Mouse (Mus musculus) embryonic facial prominence, embryonic 12.5 days (tissue): ENCODE results near the gene Podxl2. TPM values are rescaled to one million over a fixed set of nuclear protein-coding genes. Genes with fewer than 3 reads are reported as not detected.

Source experiments
- ATAC-seq: fragments of 200-750 bp; cut with Nextera tagmentation; 2 replicates; pipeline ENCODE4 v1.8.0; 2017; ENCODE audit not compliant: insufficient number of reproducible peaks, insufficient read depth, low FRiP score, low TSS enrichment
- H3K27ac ChIP-seq: fragments of 300-500 bp; sonication (generic); 2 replicates; pipeline ENCODE4 v1.5.1; 2016; ENCODE audit warnings: mild to moderate bottlenecking
- H3K27me3 ChIP-seq: fragments of 300-500 bp; sonication (generic); 2 replicates; pipeline ENCODE4 v1.6.1; 2016; ENCODE audit warnings: mild to moderate bottlenecking, moderate library complexity
- H3K36me3 ChIP-seq: fragments of 300-500 bp; sonication (generic); 2 replicates; pipeline ENCODE4 v1.6.1; 2016; ENCODE audit warnings: mild to moderate bottlenecking
- H3K4me1 ChIP-seq: fragments of 300-500 bp; sonication (generic); 2 replicates; pipeline ENCODE4 v1.6.1; 2016
- H3K4me2 ChIP-seq: fragments of 300-500 bp; sonication (generic); replicated peaks from 2 replicates; pipeline ENCODE4 v1.6.1; 2016; ENCODE audit warnings: mild to moderate bottlenecking, moderate library complexity
- H3K4me3 ChIP-seq: fragments of 300-500 bp; sonication (generic); 2 replicates; pipeline ENCODE4 v1.5.1; 2016; ENCODE audit warnings: mild to moderate bottlenecking
- H3K9ac ChIP-seq: fragments of 300-500 bp; sonication (generic); 2 replicates; pipeline ENCODE4 v1.6.1; 2016; ENCODE audit warnings: mild to moderate bottlenecking, moderate library complexity
- H3K9me3 ChIP-seq: fragments of 300-500 bp; sonication (generic); 2 replicates; pipeline ENCODE4 v1.6.1; 2016; ENCODE audit warnings: mild to moderate bottlenecking, moderate library complexity
- WGBS: fragments of 180-500 bp; shearing (Covaris S2); methylation state at CpG from one replicate; pipeline ENCODE4 v1.1.7; 2016; 5-methylcytosine and 5-hydroxymethylcytosine counted together
- polyA plus RNA-seq: library from polyadenylated mRNA; unstranded; fragments of >200 nt; fragmentation: Nextera tagmentation; extraction: Ambion mirVana; gene quantifications from 2 replicates; pipeline ENCODE4 v1.2.1, GENCODE M21; 2016

The Podxl2 gene
- polyA plus RNA-seq: 138 and 153 TPM in 2 replicates

- ATAC-seq: peak; percentile 62
- peak within 1 kb of the TSS; percentile 87 for H3K4me3 ChIP-seq
- 4% methylated on average over 62 of the region's 63 CpGs for WGBS
- peak within 1 kb of the TSS; percentile 74; the same call in 1 of the 2 replicates for H3K27ac ChIP-seq
- no peaks in the 10 kb centered on the region for H3K9me3 ChIP-seq
- H3K27me3 ChIP-seq: peaks cover 6% of the 10 kb centered on the region; the same call in 1 of the 2 replicates
- H3K36me3 ChIP-seq: no peaks in the 10 kb centered on the region
- peak within 1 kb of the TSS; percentile 89 for H3K9ac ChIP-seq
- H3K4me1 ChIP-seq: peaks cover 29% of the 10 kb centered on the region
- H3K4me2 ChIP-seq: peak within 1 kb of the TSS; percentile 95
Measured at GRCm38 (mm10) chr6:88874868-88875508, at the start of gene Podxl2. Podxl2 (minus strand) TSS chr6:88875044.

GRCm38 (mm10) chr6:88918802-88919201, 44.0 kb upstream of the Podxl2 start:
- Histone ChIP-seq H3K9ac (no peak overlapping the region), H3K27me3 (no peaks in the 10 kb centered on the region), H3K9me3 (no peaks in the 10 kb centered on the region), H3K4me1 (no peaks in the 10 kb centered on the region), H3K27ac (no peak overlapping the region), H3K36me3 (no peaks in the 10 kb centered on the region), H3K4me2 (no peak overlapping the region), H3K4me3 (no peak overlapping the region)
- WGBS: 80% methylated on average over 8 of the region's 8 CpGs
- no peak for ATAC-seq

- Histone ChIP-seq H3K9ac (no peak overlapping the region), H3K9me3 (no peaks in the 10 kb centered on the region), H3K4me1 (no peaks in the 10 kb centered on the region), H3K27me3 (no peaks in the 10 kb centered on the region), H3K36me3 (peaks cover 13% of the 10 kb centered on the region), H3K4me3 (no peak overlapping the region), H3K4me2 (no peak overlapping the region), H3K27ac (no peak overlapping the region)
- WGBS: 45% methylated on average over 1 of the region's 1 CpGs
- no peak for ATAC-seq
Measured at GRCm38 (mm10) chr6:88916153-88916552, 41.3 kb upstream of the Podxl2 start.

- Histone ChIP-seq H3K36me3 (peaks cover 20% of the 10 kb centered on the region), H3K4me2 (no peak overlapping the region), H3K4me3 (no peak overlapping the region), H3K4me1 (no peaks in the 10 kb centered on the region), H3K27me3 (no peaks in the 10 kb centered on the region), H3K9me3 (no peaks in the 10 kb centered on the region), H3K27ac (no peak overlapping the region), H3K9ac (no peak overlapping the region)
- WGBS: 84% methylated on average over 4 of the region's 4 CpGs
- ATAC-seq: no peak
Measured at GRCm38 (mm10) chr6:88915510-88915909, 40.7 kb upstream of the Podxl2 start.

GRCm38 (mm10) chr6:88914799-88915198, 40.0 kb upstream of the Podxl2 start:
- 82% methylated on average over 5 of the region's 5 CpGs for WGBS
- ATAC-seq: no peak
- Histone ChIP-seq H3K27ac (no peak overlapping the region), H3K36me3 (peaks cover 27% of the 10 kb centered on the region), H3K4me1 (no peaks in the 10 kb centered on the region), H3K9ac (no peak overlapping the region), H3K4me3 (no peak overlapping the region), H3K27me3 (no peaks in the 10 kb centered on the region), H3K4me2 (no peak overlapping the region), H3K9me3 (no peaks in the 10 kb centered on the region)

- Histone ChIP-seq H3K27ac (no peak overlapping the region), H3K4me2 (no peak overlapping the region)
- no peak for ATAC-seq
Measured at GRCm38 (mm10) chr6:88913440-88913839, 38.6 kb upstream of the Podxl2 start.

GRCm38 (mm10) chr6:88913022-88913421, 38.2 kb upstream of the Podxl2 start:
- H3K9me3 ChIP-seq: no peaks in the 10 kb centered on the region
- ATAC-seq: no peak
- H3K9ac ChIP-seq: no peak overlapping the region
- no peak overlapping the region for H3K27ac ChIP-seq
- peaks cover 39% of the 10 kb centered on the region for H3K36me3 ChIP-seq
- no peaks in the 10 kb centered on the region for H3K4me1 ChIP-seq
- WGBS: 86% methylated on average over 4 of the region's 4 CpGs
- no peaks in the 10 kb centered on the region for H3K27me3 ChIP-seq
- no peak overlapping the region for H3K4me2 ChIP-seq
- no peak overlapping the region for H3K4me3 ChIP-seq

More at GRCm38 (mm10) chr6:88913440-88913839, 38.6 kb upstream of the Podxl2 start:
- no peak overlapping the region for H3K9ac ChIP-seq
- H3K4me3 ChIP-seq: no peak overlapping the region
- no peaks in the 10 kb centered on the region for H3K27me3 ChIP-seq
- H3K9me3 ChIP-seq: no peaks in the 10 kb centered on the region
- H3K4me1 ChIP-seq: no peaks in the 10 kb centered on the region
- peaks cover 35% of the 10 kb centered on the region for H3K36me3 ChIP-seq

- Histone ChIP-seq H3K27ac (no peak overlapping the region), H3K4me1 (peaks cover 12% of the 10 kb centered on the region), H3K36me3 (peaks cover 43% of the 10 kb centered on the region), H3K9me3 (no peaks in the 10 kb centered on the region), H3K9ac (no peak overlapping the region), H3K4me2 (no peak overlapping the region), H3K27me3 (no peaks in the 10 kb centered on the region), H3K4me3 (no peak overlapping the region)
- WGBS: 87% methylated on average over 6 of the region's 6 CpGs
- ATAC-seq: no peak
Measured at GRCm38 (mm10) chr6:88909151-88909550, 34.3 kb upstream of the Podxl2 start.

- Histone ChIP-seq H3K4me2 (peak overlapping the region; percentile 32), H3K9me3 (no peaks in the 10 kb centered on the region), H3K4me1 (peaks cover 28% of the 10 kb centered on the region), H3K27ac (no peak overlapping the region), H3K4me3 (no peak overlapping the region), H3K9ac (no peak overlapping the region; the same call in 1 of the 2 replicates), H3K36me3 (peaks cover 31% of the 10 kb centered on the region), H3K27me3 (no peaks in the 10 kb centered on the region)
- 15% methylated on average over 16 of the region's 16 CpGs for WGBS
- ATAC-seq: no peak
Measured at GRCm38 (mm10) chr6:88906369-88907108, 31.7 kb upstream of the Podxl2 start.

- 79% methylated on average over 7 of the region's 7 CpGs for WGBS
- Histone ChIP-seq H3K4me2 (no peak overlapping the region), H3K27ac (no peak overlapping the region), H3K27me3 (no peaks in the 10 kb centered on the region), H3K9ac (peak overlapping the region; percentile 4; the same call in 1 of the 2 replicates), H3K4me1 (peaks cover 33% of the 10 kb centered on the region), H3K36me3 (peaks cover 19% of the 10 kb centered on the region), H3K9me3 (no peaks in the 10 kb centered on the region), H3K4me3 (no peak overlapping the region)
- no peak for ATAC-seq
Measured at GRCm38 (mm10) chr6:88905042-88905441, 30.2 kb upstream of the Podxl2 start.

- Histone ChIP-seq H3K9me3 (no peaks in the 10 kb centered on the region), H3K4me3 (no peak overlapping the region), H3K9ac (peak overlapping the region; percentile 4; the same call in 1 of the 2 replicates), H3K36me3 (peaks cover 15% of the 10 kb centered on the region), H3K4me2 (no peak overlapping the region), H3K27me3 (no peaks in the 10 kb centered on the region), H3K4me1 (peaks cover 33% of the 10 kb centered on the region), H3K27ac (no peak overlapping the region)
- 89% methylated on average over 4 of the region's 4 CpGs for WGBS
- ATAC-seq: no peak
Measured at GRCm38 (mm10) chr6:88904456-88904974, 29.7 kb upstream of the Podxl2 start.

- Histone ChIP-seq H3K27me3 (no peaks in the 10 kb centered on the region), H3K4me3 (peak overlapping the region; percentile 73), H3K27ac (no peak overlapping the region), H3K36me3 (peaks cover 10% of the 10 kb centered on the region), H3K9me3 (no peaks in the 10 kb centered on the region), H3K4me1 (peaks cover 33% of the 10 kb centered on the region), H3K9ac (0 out of 2 replicates have a peak overlapping the region, but pooled peaks have one; percentile 87), H3K4me2 (peak overlapping the region; percentile 90)
- WGBS: 66% methylated on average over 5 of the region's 5 CpGs
- no peak for ATAC-seq
Measured at GRCm38 (mm10) chr6:88903708-88904107, 28.9 kb upstream of the Podxl2 start.
